Mouse (Mus musculus) kidney, adult 2 months (tissue): ENCODE data around the gene Sorbs1. TPM values are rescaled to one million over a fixed set of nuclear protein-coding genes. Genes with fewer than 3 reads are reported as not detected.
A peak's percentile ranks its signal among the peaks of the same experiment; 100 is the strongest.

ENCODE experiments used
- DNase-seq: peaks from one replicate; pipeline ENCODE4 v3.0.0; 2021
- H3K27ac ChIP-seq: fragments of 200-500 bp; 2 replicates; pipeline ENCODE4 v1.5.1; 2012; ENCODE audit warnings: low read depth, low read length, control low read depth, inconsistent platforms; ENCODE audit not compliant: insufficient read depth
- H3K27me3 ChIP-seq: fragments of 200-500 bp; replicated peaks from 2 replicates; pipeline ENCODE4 v1.6.1; 2012; ENCODE audit warnings: mild to moderate bottlenecking, moderate library complexity, low read length, inconsistent platforms; ENCODE audit not compliant: control insufficient read depth, insufficient read depth
- H3K36me3 ChIP-seq: fragments of 200-500 bp; 2 replicates; pipeline ENCODE4 v1.6.1; 2012; ENCODE audit warnings: mild to moderate bottlenecking, moderate library complexity, low read length, inconsistent platforms; ENCODE audit not compliant: control insufficient read depth, insufficient read depth
- H3K4me1 ChIP-seq: fragments of 200-500 bp; 2 replicates; pipeline ENCODE4 v1.6.1; 2011; ENCODE audit warnings: low read length; ENCODE audit not compliant: control insufficient read depth, insufficient read depth
- H3K4me3 ChIP-seq: fragments of 200-500 bp; 2 replicates; pipeline ENCODE4 v1.5.1; 2011; ENCODE audit warnings: mild to moderate bottlenecking, low read depth, low read length, control low read depth; ENCODE audit not compliant: insufficient read depth
- CTCF ChIP-seq: fragments of 200-500 bp; conservative IDR thresholded peaks from 2 replicates; pipeline ENCODE4 v1.5.1; 2011; ENCODE audit warnings: low read depth, mild to moderate bottlenecking, control low read depth, low read length, moderate library complexity, mixed read lengths; ENCODE audit not compliant: insufficient read depth, insufficient read length
- POLR2A ChIP-seq: fragments of 200-500 bp; IDR thresholded peaks from one replicate; pipeline ENCODE4 v1.6.1; 2011; ENCODE audit warnings: low read depth, low read length, control low read depth
- WGBS: fragments of 180-500 bp; shearing (Covaris S2); methylation state at CpG from one replicate; pipeline ENCODE4 v1.1.7; 2018; 5-methylcytosine and 5-hydroxymethylcytosine counted together
- polyA plus RNA-seq: library from polyadenylated mRNA; depleted of rRNA; stranded (reverse); fragments of >200 nt; gene quantifications from 2 replicates; pipeline ENCODE4 v1.2.3, GENCODE M21; 2012

Gene Sorbs1
- polyA plus RNA-seq, 1 experiment = 52.5 TPM

DNA sequence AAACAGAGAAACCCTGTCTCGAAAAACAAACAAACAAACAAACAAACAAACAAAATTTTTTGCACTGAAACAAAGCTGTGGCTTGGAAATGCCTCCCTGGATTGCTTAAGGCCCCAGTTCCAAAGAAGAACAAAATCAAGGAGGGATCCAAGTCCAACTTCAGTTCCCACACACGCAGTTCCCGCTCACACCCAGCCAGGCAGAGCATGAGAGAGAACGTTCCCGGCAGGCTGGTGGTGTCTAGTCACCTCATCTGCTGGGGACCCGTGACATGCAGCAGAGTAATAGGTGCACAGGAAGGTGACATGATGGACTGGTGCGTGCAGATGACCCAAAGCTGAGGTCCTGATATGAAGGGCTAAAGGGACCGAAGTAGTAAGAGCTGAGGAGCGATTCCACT is 49.2 kb downstream of the Sorbs1 start:
- TF ChIP-seq CTCF (no peak), POLR2A (no peak)
- Histone ChIP-seq H3K4me1 (peaks cover 19% of the 10 kb centered on the region), H3K4me3 (no peak overlapping the region), H3K27me3 (no peaks in the 10 kb centered on the region), H3K27ac (no peak overlapping the region), H3K36me3 (no peaks in the 10 kb centered on the region)
- 67% methylated on average over 9 of the region's 9 CpGs for WGBS
- peak; percentile 46 for DNase-seq

- WGBS = 64% methylated on average over 6 of the region's 6 CpGs
- Histone ChIP-seq H3K27me3 (no peaks in the 10 kb centered on the region), H3K27ac (no peak overlapping the region), H3K4me3 (no peak overlapping the region), H3K36me3 (no peaks in the 10 kb centered on the region), H3K4me1 (peaks cover 26% of the 10 kb centered on the region)
- DNase-seq = no peak
- TF ChIP-seq POLR2A (no peak), CTCF (no peak)
Observed at GRCm38 (mm10) chr19:40462892-40463291, 50.7 kb downstream of the Sorbs1 start.

GRCm38 (mm10) chr19:40462481-40462880 is 51.1 kb downstream of the Sorbs1 start:
- Histone ChIP-seq H3K27me3 (no peaks in the 10 kb centered on the region), H3K4me3 (no peak overlapping the region), H3K36me3 (no peaks in the 10 kb centered on the region), H3K4me1 (peaks cover 26% of the 10 kb centered on the region), H3K27ac (no peak overlapping the region)
- whole genome bisulfite sequencing = 60% methylated on average over 2 of the region's 2 CpGs
- TF ChIP-seq CTCF (no peak), POLR2A (no peak)
- no peak for DNase-seq

DNA sequence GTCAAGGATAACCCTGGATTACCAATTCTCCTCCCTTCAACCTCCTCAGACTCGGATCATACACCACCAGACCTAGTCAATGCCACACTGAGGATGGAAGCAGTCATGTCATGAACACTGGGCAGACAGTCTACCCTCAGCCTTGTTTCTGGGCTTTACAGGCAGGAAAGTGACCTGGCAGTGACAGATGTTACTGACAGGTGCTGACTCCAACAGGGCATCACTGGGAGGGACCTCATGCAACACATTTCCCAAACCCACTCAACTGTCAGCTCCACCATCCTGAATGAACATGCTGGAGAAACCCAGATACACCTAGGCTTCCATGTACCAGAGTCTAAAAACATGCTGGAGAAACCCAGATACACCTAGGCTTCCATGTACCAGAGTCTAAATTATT is 51.9 kb downstream of the Sorbs1 start:
- Histone ChIP-seq H3K27ac (no peak overlapping the region), H3K36me3 (no peaks in the 10 kb centered on the region), H3K4me1 (peaks cover 26% of the 10 kb centered on the region), H3K27me3 (no peaks in the 10 kb centered on the region), H3K4me3 (no peak overlapping the region)
- TF ChIP-seq POLR2A (no peak), CTCF (no peak)
- DNase-seq = no peak
- WGBS = 83% methylated on average over 1 of the region's 1 CpGs

DNA sequence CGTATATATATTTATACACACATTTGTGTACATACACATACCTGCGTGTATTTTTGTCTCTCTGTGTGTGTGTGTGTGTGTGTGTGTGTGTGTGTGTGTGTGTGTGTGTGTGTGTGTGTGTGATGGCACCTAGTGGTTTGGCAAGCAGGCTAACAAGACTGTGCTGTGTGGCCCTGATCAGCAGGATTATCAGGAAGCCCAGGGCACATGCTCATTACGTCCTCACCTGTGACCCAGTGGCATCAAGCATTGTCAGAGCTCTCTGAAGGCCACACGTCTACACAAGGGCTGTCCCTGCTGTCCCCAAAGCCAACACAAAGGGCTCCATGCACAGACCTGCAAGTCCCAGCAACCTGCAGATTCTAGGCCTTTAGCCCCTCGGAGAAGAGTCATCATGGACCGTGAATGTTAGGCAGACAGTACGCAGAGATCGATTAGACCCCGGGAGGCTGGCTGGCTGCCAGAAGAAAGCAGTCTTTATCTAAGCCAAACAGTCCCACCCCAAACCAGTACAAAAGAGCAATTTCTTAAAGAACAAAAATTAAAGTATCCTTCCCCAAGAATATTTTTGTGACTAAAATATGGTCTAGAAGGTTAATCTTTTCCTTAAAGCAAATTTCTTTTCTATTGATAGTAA is 52.6 kb downstream of the Sorbs1 start:
- no peaks in the 10 kb centered on the region for H3K27me3 ChIP-seq
- 71% methylated on average over 9 of the region's 9 CpGs for WGBS
- H3K27ac ChIP-seq = no peak overlapping the region
- TF ChIP-seq CTCF (no peak), POLR2A (no peak)
- peaks cover 26% of the 10 kb centered on the region for H3K4me1 ChIP-seq
- H3K4me3 ChIP-seq = no peak overlapping the region
- H3K36me3 ChIP-seq = no peaks in the 10 kb centered on the region
- DNase-seq = no peak

DNA sequence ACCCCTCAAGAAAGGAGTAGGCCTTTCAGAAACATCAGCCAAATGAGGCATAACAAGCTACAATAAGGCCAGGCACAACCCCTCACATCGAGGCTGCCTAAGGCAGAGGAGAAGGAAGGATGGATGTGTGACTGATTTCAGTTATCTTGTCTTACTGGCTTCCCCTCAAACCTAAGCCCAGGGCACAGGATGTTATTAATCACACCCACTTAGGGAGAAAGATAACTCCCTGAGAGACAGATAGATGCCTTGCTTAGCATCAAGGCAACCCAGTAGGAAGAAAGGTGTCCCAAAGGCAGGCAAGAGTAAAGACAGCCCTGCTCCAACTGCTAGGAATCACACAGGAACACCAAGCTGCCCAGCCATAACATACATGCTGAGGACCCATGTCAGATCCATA is 54.2 kb downstream of the Sorbs1 start:
- DNase-seq = no peak
- 13% methylated on average over 1 of the region's 1 CpGs for WGBS
- no peaks in the 10 kb centered on the region for H3K36me3 ChIP-seq
- TF ChIP-seq POLR2A = no peak
- no peak for TF ChIP-seq CTCF
- no peak overlapping the region for H3K27ac ChIP-seq
- peaks cover 26% of the 10 kb centered on the region for H3K4me1 ChIP-seq
- no peak overlapping the region for H3K4me3 ChIP-seq
- no peaks in the 10 kb centered on the region for H3K27me3 ChIP-seq

GRCm38 (mm10) chr19:40458806-40459205 is 54.8 kb downstream of the Sorbs1 start:
- TF ChIP-seq POLR2A = no peak
- no peak for TF ChIP-seq CTCF
- no peaks in the 10 kb centered on the region for H3K27me3 ChIP-seq
- no peak for DNase-seq
- no peak overlapping the region for H3K27ac ChIP-seq
- WGBS = 73% methylated on average over 3 of the region's 3 CpGs
- H3K4me3 ChIP-seq = no peak overlapping the region
- no peaks in the 10 kb centered on the region for H3K36me3 ChIP-seq
- peaks cover 23% of the 10 kb centered on the region; the same call in 1 of the 2 replicates for H3K4me1 ChIP-seq
